Mouse (Mus musculus): ENCODE results near the gene Foxa2. TPM values are rescaled to one million over a fixed set of nuclear protein-coding genes. Genes with fewer than 3 reads are reported as not detected.

Foxa2 gene
- total and polyA plus RNA-seq, 2 experiments from 2014 or later = 0.38 to 5.4 TPM

DNA sequence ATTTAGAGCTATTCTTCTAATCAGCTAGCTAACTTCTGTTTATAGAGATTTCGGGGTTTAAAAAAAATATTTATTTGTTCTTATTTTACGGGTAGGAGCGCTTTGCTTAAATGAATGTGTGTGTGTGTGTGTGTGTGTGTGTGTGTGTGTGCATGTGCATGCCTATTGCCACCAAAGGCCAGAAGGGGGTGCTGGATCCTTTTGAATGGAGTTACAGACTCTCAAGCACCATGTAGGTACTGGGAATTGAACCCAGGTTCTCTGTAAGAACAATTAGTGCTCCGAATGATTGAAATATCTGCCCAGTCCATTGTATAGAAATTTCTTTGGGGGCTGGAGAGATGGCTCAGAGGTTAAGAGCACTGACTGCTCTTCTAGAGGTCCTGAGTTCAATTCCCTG, 37.7 kb downstream of the Foxa2 start:
- H3K36me3 ChIP-seq (ENCODE audit: insufficient read depth, low read length) = no peaks in the 10 kb centered on the region

DNA sequence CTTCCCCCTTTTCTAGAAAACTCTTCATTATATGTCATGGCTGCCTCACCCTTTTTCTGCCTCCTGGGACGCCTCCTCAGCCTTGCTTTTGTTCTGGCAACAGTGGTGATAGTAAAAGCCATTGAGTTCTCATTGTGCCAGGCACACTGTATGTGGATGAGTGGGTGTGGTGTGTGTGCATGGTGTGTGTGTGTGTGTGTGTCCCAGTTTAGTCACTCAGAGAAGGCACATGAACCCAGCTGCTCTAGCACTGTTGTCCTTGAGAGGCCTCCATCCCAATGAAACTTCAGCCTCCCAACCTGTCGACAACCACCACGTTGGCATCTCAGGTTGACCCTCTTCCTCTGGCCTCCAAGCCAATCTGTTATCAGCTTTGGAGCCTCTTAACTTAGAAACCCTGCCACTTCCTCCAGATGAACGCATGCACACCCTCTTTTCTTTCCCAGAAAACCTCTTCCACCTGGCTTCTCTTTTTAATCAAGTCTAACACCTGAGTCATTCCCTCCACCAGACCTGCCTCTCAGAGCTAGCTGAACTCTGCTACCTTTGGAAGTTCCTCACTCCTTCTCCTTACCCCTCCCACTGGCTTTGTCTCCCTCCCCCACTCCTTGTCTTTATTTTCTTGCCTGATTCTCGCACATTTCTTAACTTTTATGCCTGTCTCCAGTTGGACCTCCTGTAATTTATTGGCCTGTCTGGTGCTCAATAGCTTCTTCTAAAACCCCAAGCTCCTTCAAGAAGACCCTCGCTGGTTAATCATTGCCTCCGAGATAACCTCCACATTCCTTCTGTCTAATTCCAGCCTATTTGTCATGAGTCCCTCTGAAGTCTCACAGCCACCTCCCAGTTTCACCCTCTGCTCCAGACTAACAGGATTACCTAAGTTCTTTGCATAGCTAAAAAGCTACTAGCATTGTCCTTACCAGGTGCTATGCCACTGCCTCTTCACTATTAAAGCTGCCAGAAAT, 41.9 kb downstream of the Foxa2 start:
- Histone ChIP-seq H3K9me3 (ENCODE audit: low read length) (no peaks in the 10 kb centered on the region), H3K27me3 (ENCODE audit: insufficient read depth, low read length) (no peaks in the 10 kb centered on the region), H3K4me3 (ENCODE audit: low read length) (no peak overlapping the region), H3K4me2 (ENCODE audit: low read depth, low read length) (no peak overlapping the region), H3K27ac (no peak overlapping the region), H3K9ac (replicated peaks; ENCODE audit: low read length) (no peak overlapping the region), H3K36me3 (ENCODE audit: insufficient read depth, low read length) (no peaks in the 10 kb centered on the region), H3K4me1 (ENCODE audit: insufficient read depth, low read length) (no peaks in the 10 kb centered on the region)
- 72% methylated on average over 7 of the region's 7 CpGs for WGBS
- ATAC-seq = no peak
- TF ChIP-seq CTCF (IDR thresholded peaks at IDR 0.05; ENCODE audit: low read depth) = no peak
- DNase-seq (ENCODE audit: low spot score) = no peak

More for the DNA sequence above, 37.7 kb downstream of the Foxa2 start:
- TF ChIP-seq CTCF (IDR thresholded peaks at IDR 0.05; ENCODE audit: low read depth) = no peak
- Histone ChIP-seq H3K9me3 (ENCODE audit: low read length) (no peaks in the 10 kb centered on the region), H3K27ac (no peak overlapping the region), H3K4me2 (ENCODE audit: low read depth, low read length) (no peak overlapping the region), H3K27me3 (ENCODE audit: insufficient read depth, low read length) (no peaks in the 10 kb centered on the region), H3K4me1 (ENCODE audit: insufficient read depth, low read length) (no peaks in the 10 kb centered on the region), H3K9ac (replicated peaks; ENCODE audit: low read length) (no peak overlapping the region), H3K4me3 (ENCODE audit: low read length) (no peak overlapping the region)
- ATAC-seq = no peak
- no peak for DNase-seq (ENCODE audit: low spot score)
- whole genome bisulfite sequencing = 95% methylated on average over 4 of the region's 4 CpGs

- no peak for TF ChIP-seq CTCF (IDR thresholded peaks at IDR 0.05; ENCODE audit: low read depth)
- Histone ChIP-seq H3K9ac (replicated peaks; ENCODE audit: low read length) (no peak overlapping the region), H3K9me3 (ENCODE audit: low read length) (no peaks in the 10 kb centered on the region), H3K27ac (no peak overlapping the region), H3K27me3 (ENCODE audit: insufficient read depth, low read length) (no peaks in the 10 kb centered on the region), H3K4me2 (ENCODE audit: low read depth, low read length) (no peak overlapping the region), H3K4me3 (ENCODE audit: low read length) (no peak overlapping the region), H3K4me1 (ENCODE audit: insufficient read depth, low read length) (no peaks in the 10 kb centered on the region), H3K36me3 (ENCODE audit: insufficient read depth, low read length) (no peaks in the 10 kb centered on the region)
- ATAC-seq (no peak), DNase-seq (ENCODE audit: low spot score) (no peak)
- WGBS = 86% methylated on average over 3 of the region's 3 CpGs
These were observed 43.3 kb downstream of the Foxa2 start for GRCm38 (mm10) chr2:148003511-148003910.

DNA sequence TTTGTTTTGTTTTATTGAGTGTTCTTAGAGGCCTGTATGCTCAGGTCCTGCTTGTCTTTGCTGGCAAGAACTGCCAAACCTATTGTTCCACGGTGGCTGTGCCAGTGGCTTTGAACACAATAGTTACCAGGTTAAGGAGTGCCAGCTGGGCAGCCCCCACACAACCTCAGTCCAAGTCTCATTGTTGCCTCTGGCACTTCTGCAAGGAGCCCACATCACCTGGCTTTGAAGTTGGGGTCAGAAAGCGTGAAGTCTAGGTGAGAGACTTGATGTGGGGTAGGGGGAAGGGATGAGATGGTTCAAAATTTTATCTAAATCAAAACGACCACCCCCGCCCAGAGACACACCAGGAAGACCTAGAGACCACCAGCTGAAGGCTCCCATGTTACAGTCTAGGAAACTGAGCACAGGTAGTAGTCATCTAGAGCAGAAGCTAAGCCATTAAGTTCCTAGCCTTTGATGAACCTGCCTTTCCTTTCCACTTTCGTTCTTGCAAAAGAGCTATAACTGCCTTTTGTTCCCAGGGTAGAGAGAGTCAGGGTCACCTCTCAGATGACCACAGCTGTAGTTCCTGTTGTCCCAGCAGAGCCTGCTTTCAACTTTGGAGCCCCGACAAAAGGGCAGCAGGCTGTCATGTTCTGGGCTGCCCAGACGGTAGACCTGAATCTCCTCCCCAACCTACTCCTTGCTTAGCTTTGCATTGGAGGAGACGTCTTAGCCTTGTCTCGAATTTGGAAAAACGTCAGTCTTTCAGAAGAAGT, 48.4 kb downstream of the Foxa2 start:
- Histone ChIP-seq H3K4me2 (ENCODE audit: low read depth, low read length) (no peak overlapping the region), H3K4me3 (ENCODE audit: low read length) (no peak overlapping the region), H3K4me1 (ENCODE audit: insufficient read depth, low read length) (no peaks in the 10 kb centered on the region), H3K27me3 (ENCODE audit: insufficient read depth, low read length) (no peaks in the 10 kb centered on the region), H3K9me3 (ENCODE audit: low read length) (no peaks in the 10 kb centered on the region), H3K36me3 (ENCODE audit: insufficient read depth, low read length) (no peaks in the 10 kb centered on the region), H3K27ac (no peak overlapping the region), H3K9ac (replicated peaks; ENCODE audit: low read length) (no peak overlapping the region)
- WGBS = 77% methylated on average over 10 of the region's 10 CpGs
- no peak for TF ChIP-seq CTCF (IDR thresholded peaks at IDR 0.05; ENCODE audit: low read depth)
- DNase-seq (ENCODE audit: low spot score) (no peak), ATAC-seq (no peak)

DNA sequence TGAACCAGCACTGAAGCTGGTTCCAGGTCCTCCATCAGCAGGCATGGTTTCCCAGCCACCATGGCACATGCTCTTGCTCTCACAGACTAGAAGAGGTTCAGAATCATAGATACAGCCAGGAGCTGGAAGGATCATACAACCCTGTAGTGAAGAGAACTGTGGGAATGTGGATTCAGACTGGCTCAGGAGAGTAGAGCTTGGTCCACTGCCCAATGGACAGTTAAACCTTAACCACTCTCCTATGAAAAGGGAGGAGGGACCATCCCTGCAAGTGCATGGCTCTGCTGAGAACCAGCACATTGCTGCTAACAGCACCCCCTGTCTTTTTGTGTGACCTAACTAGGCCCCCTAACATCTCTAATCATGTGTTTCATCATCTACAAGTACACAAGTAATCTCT, 50.0 kb downstream of the Foxa2 start:
- Histone ChIP-seq H3K27me3 (ENCODE audit: insufficient read depth, low read length) (no peaks in the 10 kb centered on the region), H3K4me1 (ENCODE audit: insufficient read depth, low read length) (no peaks in the 10 kb centered on the region), H3K4me3 (ENCODE audit: low read length) (no peak overlapping the region), H3K27ac (no peak overlapping the region), H3K4me2 (ENCODE audit: low read depth, low read length) (no peak overlapping the region), H3K9ac (replicated peaks; ENCODE audit: low read length) (no peak overlapping the region), H3K36me3 (ENCODE audit: insufficient read depth, low read length) (no peaks in the 10 kb centered on the region), H3K9me3 (ENCODE audit: low read length) (no peaks in the 10 kb centered on the region)
- TF ChIP-seq CTCF (IDR thresholded peaks at IDR 0.05; ENCODE audit: low read depth) = no peak
- no peak for DNase-seq (ENCODE audit: low spot score)
- no peak for ATAC-seq

DNA sequence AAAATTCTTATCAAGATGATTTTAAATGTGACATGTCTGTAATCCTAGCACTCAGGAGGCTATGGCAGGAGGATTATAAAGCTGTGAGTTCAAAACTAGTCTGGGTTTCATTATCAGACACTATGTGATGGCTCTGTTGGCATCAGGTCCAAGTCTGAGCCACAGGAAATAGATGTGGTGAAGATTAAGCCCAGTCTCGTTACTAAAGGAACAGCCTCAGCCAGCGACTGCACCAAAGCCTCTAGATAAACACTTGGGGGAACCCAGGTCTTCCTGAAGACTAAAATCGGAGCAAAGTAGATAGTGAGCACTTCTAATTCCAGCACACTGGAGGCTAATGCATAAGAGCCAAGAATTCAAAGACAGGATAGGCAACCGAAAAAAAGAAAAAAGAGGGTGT, 52.9 kb downstream of the Foxa2 start:
- TF ChIP-seq CTCF (IDR thresholded peaks at IDR 0.05; ENCODE audit: low read depth) = no peak
- Histone ChIP-seq H3K4me1 (ENCODE audit: insufficient read depth, low read length) (no peaks in the 10 kb centered on the region), H3K4me3 (ENCODE audit: low read length) (no peak overlapping the region), H3K27me3 (ENCODE audit: insufficient read depth, low read length) (no peaks in the 10 kb centered on the region), H3K9ac (replicated peaks; ENCODE audit: low read length) (no peak overlapping the region), H3K27ac (no peak overlapping the region), H3K36me3 (ENCODE audit: insufficient read depth, low read length) (no peaks in the 10 kb centered on the region), H3K4me2 (ENCODE audit: low read depth, low read length) (no peak overlapping the region), H3K9me3 (ENCODE audit: low read length) (no peaks in the 10 kb centered on the region)
- ATAC-seq (no peak), DNase-seq (ENCODE audit: low spot score) (no peak)
- WGBS = 82% methylated on average over 4 of the region's 4 CpGs

All from hindbrain, postnatal 0 days (tissue).